Mouse (Mus musculus): Measurements from ENCODE around the gene Unc13c.

GRCm38 (mm10) chr9:73854281-73854680 lies 114.5 kb downstream of the Unc13c start:
- TF ChIP-seq POLR2A (IDR thresholded peaks at IDR 0.05; ENCODE audit: low read depth, low read length) (no peak), CTCF (IDR thresholded peaks at IDR 0.05; ENCODE audit: extremely low read depth, insufficient read length, insufficient replicate concordance, low read depth, low read length) (no peak)

Data from small intestine, adult 2 months (tissue).